Mouse (Mus musculus) brain, embryonic 14.5 days (tissue): ENCODE results near the gene Ctcf.

Experiments used
- CTCF ChIP-seq: fragments of 200-500 bp; IDR thresholded peaks from 2 replicates; pipeline ENCODE4 v1.5.1; 2012; ENCODE audit warnings: inconsistent platforms, mild to moderate bottlenecking, moderate library complexity, borderline replicate concordance; ENCODE audit not compliant: insufficient read depth, insufficient read length; ENCODE audit errors: extremely low read depth
- POLR2A ChIP-seq: fragments of 200-500 bp; IDR thresholded peaks from 2 replicates; pipeline ENCODE4 v1.6.1; 2012; ENCODE audit warnings: mild to moderate bottlenecking, inconsistent platforms, borderline replicate concordance; ENCODE audit not compliant: poor library complexity, insufficient read depth, insufficient read length, severe bottlenecking; ENCODE audit errors: extremely low read depth

DNA sequence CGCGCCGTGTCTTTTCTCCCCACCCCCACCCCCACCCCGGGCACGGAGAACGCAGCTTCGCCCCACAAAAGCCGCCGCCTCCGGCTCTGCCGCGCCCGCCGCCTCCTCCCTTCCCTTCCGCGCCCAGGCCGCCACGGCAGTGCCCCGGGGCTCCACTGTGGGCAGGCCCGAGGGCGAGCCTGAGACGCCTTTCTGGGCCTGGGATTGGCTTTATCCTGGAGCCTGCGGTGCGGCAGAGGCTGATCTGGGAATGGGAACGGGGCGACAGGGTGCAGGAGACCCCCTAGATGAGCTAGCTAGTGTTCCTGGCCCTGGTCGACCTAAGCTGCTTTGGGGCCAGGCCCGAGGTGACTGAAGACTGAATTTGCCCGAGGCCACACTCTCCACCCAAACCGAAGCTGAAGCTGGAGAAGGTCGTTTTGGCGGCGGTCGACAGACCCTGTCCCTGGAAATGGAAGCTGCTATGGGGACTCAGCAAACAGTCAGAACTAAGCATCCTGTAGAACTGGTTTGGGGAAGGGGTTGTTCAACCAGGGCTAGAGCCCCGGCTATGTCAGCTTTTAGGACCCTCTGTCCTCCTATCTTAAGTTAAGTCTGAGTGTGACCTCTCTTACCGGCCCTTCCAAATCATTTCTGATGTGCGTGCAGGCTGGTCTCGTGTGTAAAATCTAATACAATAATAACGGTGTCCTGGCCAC lies 30.7 kb upstream of the Ctcf start:
- TF ChIP-seq CTCF (no peak), POLR2A (no peak)
